Mouse (Mus musculus): ENCODE data around the gene Capn3. TPM values are rescaled to one million over a fixed set of nuclear protein-coding genes. Genes with fewer than 3 reads are reported as not detected.

Capn3 gene
- total RNA-seq (2022), result 100 to 1,000 TPM; 126 to 145 (median 128) TPM

GRCm38 (mm10) chr2:120455719-120456118 is at the start of gene Capn3:
Gene Capn3, plus strand, starts transcription at chr2:120456019.
- DNase-seq (ENCODE audit: low spot score in 2 of 2), result no peak

- DNase-seq (ENCODE audit: low spot score in 2 of 2), result no peak
Observed at GRCm38 (mm10) chr2:120411096-120411628, 44.7 kb upstream of the Capn3 start.

GRCm38 (mm10) chr2:120414113-120414512 is 41.7 kb upstream of the Capn3 start:
- DNase-seq (ENCODE audit: low spot score in 2 of 2), result no peak

GRCm38 (mm10) chr2:120414738-120415414 is 40.9 kb upstream of the Capn3 start:
- DNase-seq (ENCODE audit: low spot score in 2 of 2), result no peak

GRCm38 (mm10) chr2:120424386-120424785 is 31.4 kb upstream of the Capn3 start:
- DNase-seq (ENCODE audit: low spot score in 2 of 2), result no peak

- DNase-seq (ENCODE audit: low spot score in 2 of 2), result peak; percentile 31 to 45
Observed at GRCm38 (mm10) chr2:120444486-120444885, 11.3 kb upstream of the Capn3 start.

- DNase-seq (ENCODE audit: low spot score in 2 of 2), result no peak
Observed at GRCm38 (mm10) chr2:120446373-120446772, 9.4 kb upstream of the Capn3 start.

- DNase-seq (ENCODE audit: low spot score in 2 of 2), result no peak
Observed at GRCm38 (mm10) chr2:120447306-120447705, 8.5 kb upstream of the Capn3 start.

- no peak for DNase-seq (ENCODE audit: low spot score in 2 of 2)
Observed at GRCm38 (mm10) chr2:120450724-120451123, 5.1 kb upstream of the Capn3 start.

GRCm38 (mm10) chr2:120452600-120452999 is 3.2 kb upstream of the Capn3 start:
- no peak for DNase-seq (ENCODE audit: low spot score in 2 of 2)

GRCm38 (mm10) chr2:120454987-120455386 is 832 bp upstream of the Capn3 start:
- no peak for DNase-seq (ENCODE audit: low spot score in 2 of 2)

- DNase-seq (ENCODE audit: low spot score in 2 of 2), result no peak
Observed at GRCm38 (mm10) chr2:120460216-120460615, 4.4 kb downstream of the Capn3 start.

- peak in 1 of 2 experiments; percentile 22 for DNase-seq (ENCODE audit: low spot score in 2 of 2)
Observed at GRCm38 (mm10) chr2:120463328-120463727, 7.5 kb downstream of the Capn3 start.

- DNase-seq (ENCODE audit: low spot score in 2 of 2), result peak; percentile 63 to 72
Observed at GRCm38 (mm10) chr2:120464091-120464490, 8.3 kb downstream of the Capn3 start.

GRCm38 (mm10) chr2:120464732-120465396 is 9.0 kb downstream of the Capn3 start:
- no peak for DNase-seq (ENCODE audit: low spot score in 2 of 2)

GRCm38 (mm10) chr2:120465397-120465785 is 9.6 kb downstream of the Capn3 start:
- DNase-seq (ENCODE audit: low spot score in 2 of 2), result no peak

- DNase-seq (ENCODE audit: low spot score in 2 of 2), result peak in 1 of 2 experiments; percentile 42
Observed at GRCm38 (mm10) chr2:120468011-120468410, 12.2 kb downstream of the Capn3 start.

GRCm38 (mm10) chr2:120469220-120469619 is 13.4 kb downstream of the Capn3 start:
- DNase-seq (ENCODE audit: low spot score in 2 of 2), result no peak

GRCm38 (mm10) chr2:120469715-120470114 is 13.9 kb downstream of the Capn3 start:
- DNase-seq (ENCODE audit: low spot score in 2 of 2), result no peak

GRCm38 (mm10) chr2:120470856-120471255 is 15.0 kb downstream of the Capn3 start:
- DNase-seq (ENCODE audit: low spot score in 2 of 2), result no peak

GRCm38 (mm10) chr2:120476277-120477087 is 20.7 kb downstream of the Capn3 start:
- DNase-seq (ENCODE audit: low spot score in 2 of 2), result no peak

GRCm38 (mm10) chr2:120478600-120478999 is 22.8 kb downstream of the Capn3 start:
- peak; percentile 56 to 64 for DNase-seq (ENCODE audit: low spot score in 2 of 2)

Measured in gastrocnemius, adult 8-10 months (tissue).